Mouse (Mus musculus) MEL (cell line): ENCODE results near the gene Ift52. TPM values are rescaled to one million over a fixed set of nuclear protein-coding genes. Genes with fewer than 3 reads are reported as not detected.

Experiments used
- DNase-seq: peaks from one replicate; pipeline ENCODE4 v3.0.0; 2011; ENCODE audit warnings: low read depth, low spot score
- H3K27ac ChIP-seq: 2 replicates; pipeline ENCODE4 v1.5.1; 2012; ENCODE audit warnings: low read depth, mild to moderate bottlenecking, control low read depth, low read length, moderate library complexity; ENCODE audit not compliant: control insufficient read depth
- H3K27me3 ChIP-seq, 2 experiments: fragments of 150-350 bp in 1 of 2; sonication (generic) in 1 of 2; 2 replicates each; pipeline ENCODE4 v1.6.1; 2012; ENCODE audit warnings: low read length in 2 of 2, mild to moderate bottlenecking in 2 of 2, improper control_type of control experiment in 1 of 2, moderate library complexity in 1 of 2; ENCODE audit not compliant: insufficient read depth in 2 of 2, control insufficient read depth in 1 of 2
- H3K36me3 ChIP-seq, 2 experiments: 2 replicates each; pipeline ENCODE4 v1.6.1; 2012 to 2014; ENCODE audit warnings: low read length in 2 of 2, improper control_type of control experiment in 1 of 2, inconsistent platforms in 1 of 2, mild to moderate bottlenecking in 1 of 2; ENCODE audit not compliant: insufficient read depth in 2 of 2, control insufficient read depth in 1 of 2
- H3K4me1 ChIP-seq, 2 experiments: fragments of 150-350 bp in 1 of 2; sonication (generic) in 1 of 2; 2 replicates each; pipeline ENCODE4 v1.6.1; 2012; ENCODE audit warnings: low read length in 2 of 2, improper control_type of control experiment in 1 of 2, mild to moderate bottlenecking in 1 of 2; ENCODE audit not compliant: insufficient read depth in 2 of 2, control insufficient read depth in 1 of 2
- H3K4me3 ChIP-seq, 2 experiments: fragments of 150-350 bp in 1 of 2; sonication (generic) in 1 of 2; 2 replicates each; pipeline ENCODE4 v1.5.1; 2012; ENCODE audit warnings: low read depth in 2 of 2, low read length in 2 of 2, mild to moderate bottlenecking in 2 of 2, moderate library complexity in 2 of 2, control low read depth in 1 of 2, improper control_type of control experiment in 1 of 2; ENCODE audit not compliant: control insufficient read depth in 1 of 2, insufficient read depth in 1 of 2
- H3K79me2 ChIP-seq: 2 replicates; pipeline ENCODE4 v1.6.1; 2012; ENCODE audit warnings: mild to moderate bottlenecking, low read length, moderate library complexity; ENCODE audit not compliant: control insufficient read depth, poor library complexity, insufficient read depth
- H3K9ac ChIP-seq: 2 replicates; pipeline ENCODE4 v1.6.1; 2012; ENCODE audit warnings: low read depth, mild to moderate bottlenecking, control low read depth, low read length, moderate library complexity; ENCODE audit not compliant: control insufficient read depth, poor library complexity, severe bottlenecking
- H3K9me3 ChIP-seq: fragments of 150-350 bp; sonication (generic); replicated peaks from 2 replicates; pipeline ENCODE4 v1.6.1; 2012; ENCODE audit warnings: mild to moderate bottlenecking, low read length, improper control_type of control experiment, moderate library complexity; ENCODE audit not compliant: insufficient read depth
- BHLHE40 ChIP-seq: IDR thresholded peaks from 2 replicates; pipeline ENCODE4 v1.6.1; 2012; ENCODE audit warnings: low read depth, mild to moderate bottlenecking, inconsistent platforms, low read length, improper control_type of control experiment, borderline replicate concordance
- CTCF ChIP-seq, 3 experiments: IDR thresholded peaks in 2 of 3; conservative IDR thresholded peaks in 1 of 3; 2 replicates each; pipeline ENCODE4 v1.5.1; 2011 to 2012; ENCODE audit warnings: low read length in 3 of 3, low read depth in 2 of 3, mild to moderate bottlenecking in 2 of 3, improper control_type of control experiment in 1 of 3, inconsistent platforms in 1 of 3, mixed read lengths in 1 of 3, moderate library complexity in 1 of 3; ENCODE audit not compliant: control insufficient read depth in 1 of 3, insufficient read depth in 1 of 3, poor library complexity in 1 of 3, severe bottlenecking in 1 of 3
- ELF1 ChIP-seq: IDR thresholded peaks from 2 replicates; pipeline ENCODE4 v1.6.1; 2014; ENCODE audit warnings: low read depth, mild to moderate bottlenecking, inconsistent platforms, low read length, improper control_type of control experiment, moderate library complexity
- HCFC1 ChIP-seq: IDR thresholded peaks from 2 replicates; pipeline ENCODE4 v1.6.1; 2012; ENCODE audit warnings: low read depth, mild to moderate bottlenecking, inconsistent platforms, low read length, improper control_type of control experiment, moderate library complexity
- MAFK ChIP-seq: IDR thresholded peaks from 2 replicates; pipeline ENCODE4 v1.6.1; 2011; ENCODE audit warnings: low read depth, mild to moderate bottlenecking, low read length, improper control_type of control experiment, borderline replicate concordance
- MAX ChIP-seq: IDR thresholded peaks from 2 replicates; pipeline ENCODE4 v1.6.1; 2011; ENCODE audit warnings: low read length, improper control_type of control experiment
- MXI1 ChIP-seq: IDR thresholded peaks from 2 replicates; pipeline ENCODE4 v1.6.1; 2011; ENCODE audit warnings: mild to moderate bottlenecking, low read depth, low read length, improper control_type of control experiment
- MYC ChIP-seq: IDR thresholded peaks from 2 replicates; pipeline ENCODE4 v1.6.1; 2011; ENCODE audit warnings: low read depth, mild to moderate bottlenecking, low read length, improper control_type of control experiment, moderate library complexity
- POLR2AphosphoS2 ChIP-seq: IDR thresholded peaks from 2 replicates; pipeline ENCODE4 v1.6.1; 2011; ENCODE audit warnings: low read length, improper control_type of control experiment
- RAD21 ChIP-seq: IDR thresholded peaks from 2 replicates; pipeline ENCODE4 v1.6.1; 2011; ENCODE audit warnings: mild to moderate bottlenecking, low read depth, low read length, improper control_type of control experiment
- RCOR1 ChIP-seq: IDR thresholded peaks from 2 replicates; pipeline ENCODE4 v1.6.1; 2012; ENCODE audit warnings: low read depth, mild to moderate bottlenecking, inconsistent platforms, low read length, improper control_type of control experiment
- SMC3 ChIP-seq: IDR thresholded peaks from 2 replicates; pipeline ENCODE4 v1.6.1; 2011; ENCODE audit warnings: low read depth, low read length, improper control_type of control experiment
- ZC3H11A ChIP-seq: IDR thresholded peaks from 2 replicates; pipeline ENCODE4 v1.6.1; 2012; ENCODE audit warnings: low read depth, mild to moderate bottlenecking, inconsistent platforms, low read length, improper control_type of control experiment
- ZNF384 ChIP-seq: IDR thresholded peaks from 2 replicates; pipeline ENCODE4 v1.6.1; 2012; ENCODE audit warnings: low read depth, mild to moderate bottlenecking, inconsistent platforms, low read length, improper control_type of control experiment
- polyA plus RNA-seq, 2 experiments: library from polyadenylated mRNA; stranded (reverse) in 1 of 2; unstranded in 1 of 2; fragments of >175 nt in 1 of 2; fragments of >200 nt in 1 of 2; gene quantifications; 2 replicates each; pipeline versions ENCODE4 v1.2.1 to v1.2.4; 2012; ENCODE audit warnings: low replicate concordance in 2 of 2, low read depth in 1 of 2; ENCODE audit not compliant: insufficient read length in 2 of 2, insufficient read depth in 1 of 2, missing spikeins in 1 of 2
- total RNA-seq: library from RNA; depleted of rRNA; stranded (reverse); fragments of 300-350 nt; gene quantifications from 2 replicates; pipeline ENCODE4 v1.2.3, GENCODE M21; 2012

Gene Ift52
- total and polyA plus RNA-seq, 3 experiments = 10.9 to 32.7 TPM; not detected in 1

DNA sequence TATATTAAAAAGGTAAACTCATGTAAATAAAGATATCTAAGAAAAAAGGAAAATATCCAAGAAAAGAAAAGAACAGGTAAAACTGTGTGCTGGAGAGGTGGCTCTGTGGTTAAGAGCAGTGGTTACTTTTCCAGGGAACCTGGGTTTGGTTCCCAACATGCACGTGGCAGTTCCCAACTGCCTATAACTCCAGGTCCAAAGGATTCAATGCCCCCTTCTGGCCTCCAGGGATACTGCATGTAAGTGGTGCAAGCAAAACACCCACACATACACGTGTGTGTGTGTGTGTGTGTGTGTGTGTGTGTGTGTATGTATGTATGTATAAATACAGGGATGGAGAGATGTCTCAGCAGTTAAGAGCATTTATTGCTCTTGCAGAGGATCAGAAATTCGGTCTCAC, 17.4 kb upstream of the Ift52 start:
- Histone ChIP-seq H3K36me3 (no peaks in the 10 kb centered on the region), H3K9ac (no peak overlapping the region), H3K4me1 (no peaks in the 10 kb centered on the region), H3K27me3 (no peaks in the 10 kb centered on the region), H3K9me3 (no peaks in the 10 kb centered on the region), H3K27ac (no peak overlapping the region), H3K79me2 (no peaks in the 10 kb centered on the region), H3K4me3 (no peak overlapping the region)
- DNase-seq = peak; percentile 71
- peak; percentile 88 for TF ChIP-seq MYC
- 0 out of 2 replicates have a peak, but pooled peaks have one; percentile 60 for TF ChIP-seq MAX
- TF ChIP-seq RAD21 = peak; percentile 43
- peak; percentile 67 for TF ChIP-seq MXI1
- peak; percentile 73 for TF ChIP-seq SMC3
- peak; percentile 51 to 75 (median 63) for TF ChIP-seq CTCF (IDR thresholded peaks at IDR 0.05 in 2 of 3, conservative IDR thresholded peaks at IDR 0.05 in 1 of 3; ENCODE audit: control insufficient read depth in 1 of 3, insufficient read depth in 1 of 3, low read depth in 2 of 3, low read length in 3 of 3, poor library complexity in 1 of 3, severe bottlenecking in 1 of 3)
- no peak for TF ChIP-seq ELF1
- no peak for TF ChIP-seq MAFK
- peak; percentile 37; the same call in 1 of the 2 replicates for TF ChIP-seq BHLHE40

DNA sequence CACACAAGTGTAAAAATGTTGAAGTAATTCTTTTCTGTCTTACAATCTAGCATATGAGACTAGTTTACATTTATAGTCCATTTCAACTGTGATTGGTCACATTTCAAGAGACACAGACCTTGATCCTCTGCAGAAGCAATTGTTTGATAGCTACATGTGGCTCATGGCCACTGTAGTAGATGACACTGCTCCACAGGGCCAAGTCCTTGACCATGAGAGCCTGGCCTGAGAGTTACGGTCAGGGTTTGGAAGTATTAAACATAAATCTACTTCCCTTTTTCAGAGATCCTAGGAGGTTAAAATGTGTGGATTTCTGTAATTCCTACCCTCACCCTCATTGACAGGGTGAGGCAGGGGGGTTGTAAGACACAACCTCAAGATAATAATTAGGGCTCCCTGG, 16.1 kb upstream of the Ift52 start:
- DNase-seq = no peak
- no peaks in the 10 kb centered on the region for H3K79me2 ChIP-seq
- H3K4me1 ChIP-seq = no peaks in the 10 kb centered on the region
- H3K4me3 ChIP-seq = no peak overlapping the region
- H3K9me3 ChIP-seq = no peaks in the 10 kb centered on the region
- TF ChIP-seq HCFC1 = no peak
- TF ChIP-seq MAFK = no peak
- no peak overlapping the region for H3K9ac ChIP-seq
- H3K27ac ChIP-seq = no peak overlapping the region
- no peaks in the 10 kb centered on the region for H3K36me3 ChIP-seq
- H3K27me3 ChIP-seq = no peaks in the 10 kb centered on the region

- H3K27ac ChIP-seq = no peak overlapping the region
Observed at GRCm38 (mm10) chr2:163007299-163007698, 9.9 kb upstream of the Ift52 start.

More at GRCm38 (mm10) chr2:163007299-163007698, 9.9 kb upstream of the Ift52 start:
- no peak for TF ChIP-seq ZC3H11A
- TF ChIP-seq POLR2AphosphoS2 = no peak
- TF ChIP-seq RCOR1 = no peak
- no peak for TF ChIP-seq BHLHE40
- TF ChIP-seq ZNF384 = no peak
- H3K36me3 ChIP-seq = no peaks in the 10 kb centered on the region
- DNase-seq = no peak
- no peak overlapping the region for H3K9ac ChIP-seq
- no peaks in the 10 kb centered on the region for H3K9me3 ChIP-seq
- no peaks in the 10 kb centered on the region for H3K79me2 ChIP-seq
- no peaks in the 10 kb centered on the region for H3K4me1 ChIP-seq
- H3K4me3 ChIP-seq = no peak overlapping the region
- 0 out of 4 replicates have a peak, but pooled peaks cover 0 to 1% of the 10 kb centered on the region in 2 experiments for H3K27me3 ChIP-seq
